Mouse (Mus musculus): ENCODE data around the gene Rpl32.

DNA sequence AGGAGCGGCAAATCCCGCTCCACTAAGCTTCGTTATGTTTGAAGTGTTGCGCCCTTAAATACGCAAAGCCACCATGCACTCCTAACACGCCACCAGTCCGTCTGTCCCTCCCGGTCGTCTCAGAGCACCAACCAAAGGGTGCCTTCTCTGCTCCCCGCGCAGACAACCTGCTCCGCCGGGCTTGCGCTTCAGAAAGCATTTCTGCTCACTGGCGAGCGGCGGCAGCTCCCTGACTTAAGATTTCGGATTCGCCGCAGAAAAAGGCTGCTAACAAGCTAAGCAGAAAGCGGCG lies 405 bp downstream of the Rpl32 start:
- no peak; the same call in 1 of the 2 replicates for TF ChIP-seq POLR2AphosphoS2 (IDR thresholded peaks at IDR 0.05; ENCODE audit: low read length)
- no peak for TF ChIP-seq BHLHE40 (IDR thresholded peaks at IDR 0.05; ENCODE audit: borderline replicate concordance, low read depth, low read length)
- TF ChIP-seq GATA1 (IDR thresholded peaks at IDR 0.05; ENCODE audit: low read depth, low read length), result no peak
- no peak for TF ChIP-seq SIN3A (IDR thresholded peaks at IDR 0.05; ENCODE audit: low read length)
- no peak for TF ChIP-seq CTCF (IDR thresholded peaks at IDR 0.05 in 2 of 3, conservative IDR thresholded peaks at IDR 0.05 in 1 of 3; ENCODE audit: control insufficient read depth in 1 of 3, insufficient read depth in 1 of 3, low read depth in 2 of 3, low read length in 3 of 3, poor library complexity in 1 of 3, severe bottlenecking in 1 of 3)
- no peak for TF ChIP-seq USF1 (IDR thresholded peaks at IDR 0.05; ENCODE audit: low read depth, low read length)
- no peak for TF ChIP-seq ELF1 (IDR thresholded peaks at IDR 0.05; ENCODE audit: low read depth, low read length)
- TF ChIP-seq POLR2A (IDR thresholded peaks at IDR 0.05; ENCODE audit: control insufficient read depth in 1 of 2, insufficient read depth in 1 of 2, low read depth in 1 of 2, low read length in 2 of 2, poor library complexity in 1 of 2), result peak in 1 of 2 experiments; percentile 75; a peak in 1 of 4 replicates
- no peak for TF ChIP-seq EP300 (IDR thresholded peaks at IDR 0.05; ENCODE audit: low read depth in 1 of 2, low read length in 2 of 2)
- TF ChIP-seq ETS1 (IDR thresholded peaks at IDR 0.05; ENCODE audit: low read depth, low read length), result no peak

Measured in MEL (cell line).